Mouse (Mus musculus): ENCODE measurements around the gene Btg4. TPM values are rescaled to one million over a fixed set of nuclear protein-coding genes. Genes with fewer than 3 reads are reported as not detected.
A peak's percentile ranks its signal among the peaks of the same experiment; 100 is the strongest.
"Not testable (repeated sequence)": the region's sequence is repeated elsewhere in the genome, so short reads cannot be mapped to it uniquely, and the experiment has no call there.

Gene Btg4
- polyA plus RNA-seq, 1 experiment from 2014 or later = not detected

DNA sequence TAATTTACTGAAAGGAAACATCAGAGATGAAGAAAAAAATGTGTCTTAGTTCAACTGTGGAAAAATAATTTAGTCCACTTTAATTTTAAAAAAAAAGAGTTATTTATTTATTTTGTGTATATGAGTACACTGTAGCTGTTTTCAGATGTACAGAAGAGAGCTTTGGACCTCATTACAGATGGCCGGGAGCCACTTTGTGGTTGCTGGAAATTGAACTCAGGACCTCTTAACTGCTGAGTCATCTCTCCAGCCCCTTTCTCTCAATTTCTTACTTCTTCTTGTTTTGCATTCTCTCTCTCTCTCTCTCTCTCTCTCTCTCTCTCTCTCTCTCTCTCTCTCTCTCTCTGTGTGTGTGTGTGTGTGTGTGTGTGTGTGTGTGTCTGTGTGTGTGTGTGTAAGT is 78.7 kb downstream of the Btg4 start:
- H3K9me3 ChIP-seq (replicated peaks; ENCODE audit: control insufficient read depth, low read length); H3K9ac ChIP-seq (ENCODE audit: low read depth, low read length); ATAC-seq (replicated peaks; ENCODE audit: insufficient number of reproducible peaks, low FRiP score, low TSS enrichment); H3K4me3 ChIP-seq (ENCODE audit: low read depth, low read length); H3K27ac ChIP-seq (ENCODE audit: low read depth, low read length); H3K27me3 ChIP-seq (ENCODE audit: control insufficient read depth, insufficient read depth, low read length); H3K36me3 ChIP-seq (ENCODE audit: control insufficient read depth, insufficient read depth, low read length); H3K4me1 ChIP-seq (ENCODE audit: control insufficient read depth, insufficient read depth, low read length); H3K4me2 ChIP-seq: not testable (repeated sequence)
- 63% methylated on average over 1 of the region's 1 CpGs for WGBS (ENCODE audit: insufficient replicate concordance)

DNA sequence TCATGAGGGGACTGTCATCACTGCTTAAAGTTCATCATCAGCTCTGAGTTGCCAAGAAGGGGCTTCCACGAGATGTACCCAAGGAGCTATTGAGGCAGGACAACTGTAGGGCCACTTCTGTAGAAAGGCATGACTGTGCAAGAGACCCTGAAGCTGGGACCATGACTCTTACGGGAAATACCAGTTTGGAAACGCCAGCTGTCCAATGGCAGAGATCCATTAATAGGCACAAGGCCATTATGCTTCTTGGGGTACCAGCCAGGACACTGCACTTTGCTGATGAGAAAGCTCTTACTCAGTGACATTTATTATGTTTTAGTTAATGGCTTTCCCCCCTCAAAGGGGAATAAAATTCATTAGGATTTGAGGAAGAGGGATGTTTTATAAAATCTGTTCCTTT is 80.0 kb downstream of the Btg4 start:
- Histone ChIP-seq H3K4me1 (ENCODE audit: control insufficient read depth, insufficient read depth, low read length) (no peaks in the 10 kb centered on the region), H3K9ac (ENCODE audit: low read depth, low read length) (no peak overlapping the region), H3K4me2 (no peak overlapping the region), H3K27me3 (ENCODE audit: control insufficient read depth, insufficient read depth, low read length) (no peaks in the 10 kb centered on the region), H3K36me3 (ENCODE audit: control insufficient read depth, insufficient read depth, low read length) (no peaks in the 10 kb centered on the region), H3K9me3 (replicated peaks; ENCODE audit: control insufficient read depth, low read length) (no peaks in the 10 kb centered on the region), H3K27ac (ENCODE audit: low read depth, low read length) (no peak overlapping the region), H3K4me3 (ENCODE audit: low read depth, low read length) (no peak overlapping the region)
- 76% methylated on average over 3 of the region's 3 CpGs for WGBS (ENCODE audit: insufficient replicate concordance)
- ATAC-seq (replicated peaks; ENCODE audit: insufficient number of reproducible peaks, low FRiP score, low TSS enrichment) = no peak

DNA sequence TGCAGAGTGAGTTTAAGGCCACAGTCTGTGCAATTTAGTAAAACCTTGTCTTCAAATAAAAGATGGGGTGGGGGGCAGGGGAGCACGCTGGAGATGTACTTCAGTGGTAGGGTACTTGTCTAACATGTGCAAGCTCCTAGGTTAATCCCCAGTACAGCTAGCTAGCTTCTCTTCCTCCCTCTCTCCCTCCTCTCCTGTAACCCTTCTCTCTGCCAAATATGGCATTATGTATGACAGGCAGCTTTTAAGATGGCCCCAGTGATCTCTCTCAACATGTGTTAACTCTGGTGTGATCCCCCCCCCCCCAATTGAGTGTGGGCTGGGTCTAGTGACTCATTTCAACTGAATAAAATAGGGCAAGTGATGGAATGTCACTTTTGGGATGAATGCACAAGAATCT is 82.7 kb downstream of the Btg4 start:
- H3K4me3 ChIP-seq (ENCODE audit: low read depth, low read length) = no peak overlapping the region
- H3K4me2 ChIP-seq = no peak overlapping the region
- no peaks in the 10 kb centered on the region for H3K9me3 ChIP-seq (replicated peaks; ENCODE audit: control insufficient read depth, low read length)
- no peaks in the 10 kb centered on the region for H3K4me1 ChIP-seq (ENCODE audit: control insufficient read depth, insufficient read depth, low read length)
- H3K27ac ChIP-seq (ENCODE audit: low read depth, low read length) = no peak overlapping the region
- WGBS (ENCODE audit: insufficient replicate concordance) = 86% methylated on average over 1 of the region's 1 CpGs
- ATAC-seq (replicated peaks; ENCODE audit: insufficient number of reproducible peaks, low FRiP score, low TSS enrichment) = no peak
- no peaks in the 10 kb centered on the region for H3K27me3 ChIP-seq (ENCODE audit: control insufficient read depth, insufficient read depth, low read length)
- H3K9ac ChIP-seq (ENCODE audit: low read depth, low read length) = no peak overlapping the region
- no peaks in the 10 kb centered on the region for H3K36me3 ChIP-seq (ENCODE audit: control insufficient read depth, insufficient read depth, low read length)

GRCm38 (mm10) chr9:51144218-51144617 is 83.5 kb downstream of the Btg4 start:
- no peaks in the 10 kb centered on the region for H3K36me3 ChIP-seq (ENCODE audit: control insufficient read depth, insufficient read depth, low read length)
- no peak overlapping the region for H3K4me2 ChIP-seq
- ATAC-seq (replicated peaks; ENCODE audit: insufficient number of reproducible peaks, low FRiP score, low TSS enrichment) = no peak
- 63% methylated on average over 6 of the region's 6 CpGs for WGBS (ENCODE audit: insufficient replicate concordance)
- no peak overlapping the region for H3K9ac ChIP-seq (ENCODE audit: low read depth, low read length)
- no peak overlapping the region for H3K4me3 ChIP-seq (ENCODE audit: low read depth, low read length)
- no peaks in the 10 kb centered on the region for H3K4me1 ChIP-seq (ENCODE audit: control insufficient read depth, insufficient read depth, low read length)
- no peaks in the 10 kb centered on the region for H3K9me3 ChIP-seq (replicated peaks; ENCODE audit: control insufficient read depth, low read length)
- H3K27me3 ChIP-seq (ENCODE audit: control insufficient read depth, insufficient read depth, low read length) = no peaks in the 10 kb centered on the region
- H3K27ac ChIP-seq (ENCODE audit: low read depth, low read length) = no peak overlapping the region

- no peak overlapping the region for H3K27ac ChIP-seq (ENCODE audit: low read depth, low read length)
- 69% methylated on average over 4 of the region's 4 CpGs for WGBS (ENCODE audit: insufficient replicate concordance)
- H3K27me3 ChIP-seq (ENCODE audit: control insufficient read depth, insufficient read depth, low read length) = peaks cover 8% of the 10 kb centered on the region; the same call in 1 of the 2 replicates
- H3K36me3 ChIP-seq (ENCODE audit: control insufficient read depth, insufficient read depth, low read length) = no peaks in the 10 kb centered on the region
- H3K4me2 ChIP-seq = no peak overlapping the region
- no peaks in the 10 kb centered on the region for H3K4me1 ChIP-seq (ENCODE audit: control insufficient read depth, insufficient read depth, low read length)
- no peak overlapping the region for H3K4me3 ChIP-seq (ENCODE audit: low read depth, low read length)
- no peak for ATAC-seq (replicated peaks; ENCODE audit: insufficient number of reproducible peaks, low FRiP score, low TSS enrichment)
- H3K9ac ChIP-seq (ENCODE audit: low read depth, low read length) = no peak overlapping the region
- H3K9me3 ChIP-seq (replicated peaks; ENCODE audit: control insufficient read depth, low read length) = no peaks in the 10 kb centered on the region
These were observed 85.8 kb downstream of the Btg4 start for GRCm38 (mm10) chr9:51146496-51146895.

GRCm38 (mm10) chr9:51147294-51147693 is 86.6 kb downstream of the Btg4 start:
- Histone ChIP-seq H3K27me3 (ENCODE audit: control insufficient read depth, insufficient read depth, low read length) (peaks cover 10% of the 10 kb centered on the region; the same call in 1 of the 2 replicates), H3K9me3 (replicated peaks; ENCODE audit: control insufficient read depth, low read length) (no peaks in the 10 kb centered on the region), H3K9ac (ENCODE audit: low read depth, low read length) (no peak overlapping the region), H3K4me1 (ENCODE audit: control insufficient read depth, insufficient read depth, low read length) (peaks cover 3% of the 10 kb centered on the region; the same call in 1 of the 2 replicates), H3K27ac (ENCODE audit: low read depth, low read length) (no peak overlapping the region), H3K4me3 (ENCODE audit: low read depth, low read length) (no peak overlapping the region), H3K4me2 (no peak overlapping the region), H3K36me3 (ENCODE audit: control insufficient read depth, insufficient read depth, low read length) (no peaks in the 10 kb centered on the region)
- no peak for ATAC-seq (replicated peaks; ENCODE audit: insufficient number of reproducible peaks, low FRiP score, low TSS enrichment)
- WGBS (ENCODE audit: insufficient replicate concordance) = 77% methylated on average over 5 of the region's 5 CpGs

DNA sequence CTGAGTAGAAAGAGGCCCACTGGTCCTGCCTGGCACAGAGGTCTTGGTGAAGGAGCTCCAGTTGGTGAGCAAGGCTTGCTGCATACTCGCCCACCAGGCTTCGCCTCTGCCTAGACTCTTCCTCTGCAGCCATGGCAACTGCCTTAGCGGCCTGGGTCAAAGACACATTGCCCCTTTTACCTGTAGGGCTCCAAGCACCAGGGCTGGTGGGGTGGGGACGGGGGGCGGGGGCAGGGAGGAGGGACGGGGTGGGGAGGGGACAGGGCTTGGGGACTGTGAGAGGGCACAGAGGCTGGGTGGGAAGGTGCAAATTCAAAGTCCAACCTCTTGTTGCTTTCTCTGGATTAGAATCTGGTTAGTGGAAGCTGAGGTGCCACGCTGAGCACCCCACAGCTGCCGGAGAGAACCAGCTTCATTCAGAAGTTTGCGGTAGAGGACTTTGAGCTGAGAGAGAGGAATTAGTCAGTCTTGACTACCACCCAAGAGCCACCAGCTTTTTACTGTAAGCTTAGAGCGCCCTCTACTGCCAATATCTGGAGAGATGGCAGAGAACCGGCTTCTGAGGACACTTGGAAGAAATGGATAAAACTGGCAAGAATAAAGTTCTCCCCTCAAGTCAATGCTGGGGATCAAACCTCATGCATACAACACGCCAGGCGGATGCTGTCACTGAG is 91.5 kb downstream of the Btg4 start:
- Histone ChIP-seq H3K27ac (ENCODE audit: low read depth, low read length) (no peak overlapping the region), H3K4me3 (ENCODE audit: low read depth, low read length) (no peak overlapping the region), H3K9me3 (replicated peaks; ENCODE audit: control insufficient read depth, low read length) (no peaks in the 10 kb centered on the region), H3K36me3 (ENCODE audit: control insufficient read depth, insufficient read depth, low read length) (no peaks in the 10 kb centered on the region), H3K4me1 (ENCODE audit: control insufficient read depth, insufficient read depth, low read length) (peaks cover 3% of the 10 kb centered on the region; the same call in 1 of the 2 replicates), H3K4me2 (peak overlapping the region; percentile 30), H3K9ac (ENCODE audit: low read depth, low read length) (no peak overlapping the region), H3K27me3 (ENCODE audit: control insufficient read depth, insufficient read depth, low read length) (peaks cover 10% of the 10 kb centered on the region)
- WGBS (ENCODE audit: insufficient replicate concordance) = 17% methylated on average over 11 of the region's 13 CpGs
- no peak for ATAC-seq (replicated peaks; ENCODE audit: insufficient number of reproducible peaks, low FRiP score, low TSS enrichment)

- Histone ChIP-seq H3K27ac (ENCODE audit: low read depth, low read length) (no peak overlapping the region), H3K4me2 (no peak overlapping the region), H3K4me1 (ENCODE audit: control insufficient read depth, insufficient read depth, low read length) (no peaks in the 10 kb centered on the region), H3K27me3 (ENCODE audit: control insufficient read depth, insufficient read depth, low read length) (peaks cover 6% of the 10 kb centered on the region), H3K36me3 (ENCODE audit: control insufficient read depth, insufficient read depth, low read length) (no peaks in the 10 kb centered on the region), H3K4me3 (ENCODE audit: low read depth, low read length) (no peak overlapping the region), H3K9ac (ENCODE audit: low read depth, low read length) (no peak overlapping the region), H3K9me3 (replicated peaks; ENCODE audit: control insufficient read depth, low read length) (no peaks in the 10 kb centered on the region)
- ATAC-seq (replicated peaks; ENCODE audit: insufficient number of reproducible peaks, low FRiP score, low TSS enrichment) = no peak
- 29% methylated on average over 4 of the region's 4 CpGs for WGBS (ENCODE audit: insufficient replicate concordance)
These were observed 101.2 kb downstream of the Btg4 start for GRCm38 (mm10) chr9:51161771-51162388.

DNA sequence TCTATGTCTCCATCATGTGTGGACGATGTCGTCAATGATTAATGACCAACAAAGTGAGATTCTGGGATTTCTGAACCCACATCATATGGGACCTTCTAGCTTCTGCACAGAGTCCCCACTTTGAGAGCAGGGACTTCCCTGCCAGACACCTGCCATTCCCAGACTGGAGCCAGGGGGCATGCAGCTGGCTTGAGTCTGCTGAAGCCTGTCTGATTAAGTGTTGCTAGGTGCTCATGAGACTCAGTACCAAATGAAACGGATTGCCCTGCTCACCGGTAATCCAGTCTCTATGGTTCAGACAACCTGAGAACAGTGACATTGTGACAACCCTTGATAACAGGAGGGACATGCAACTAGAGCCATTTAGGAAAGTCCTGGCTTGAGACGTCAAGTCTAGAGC is 103.3 kb downstream of the Btg4 start:
- no peaks in the 10 kb centered on the region for H3K4me1 ChIP-seq (ENCODE audit: control insufficient read depth, insufficient read depth, low read length)
- H3K27ac ChIP-seq (ENCODE audit: low read depth, low read length) = no peak overlapping the region
- H3K9me3 ChIP-seq (replicated peaks; ENCODE audit: control insufficient read depth, low read length) = no peaks in the 10 kb centered on the region
- 62% methylated on average over 5 of the region's 5 CpGs for WGBS (ENCODE audit: insufficient replicate concordance)
- ATAC-seq (replicated peaks; ENCODE audit: insufficient number of reproducible peaks, low FRiP score, low TSS enrichment) = no peak
- no peak overlapping the region for H3K4me3 ChIP-seq (ENCODE audit: low read depth, low read length)
- peaks cover 6% of the 10 kb centered on the region for H3K27me3 ChIP-seq (ENCODE audit: control insufficient read depth, insufficient read depth, low read length)
- H3K4me2 ChIP-seq = no peak overlapping the region
- H3K36me3 ChIP-seq (ENCODE audit: control insufficient read depth, insufficient read depth, low read length) = no peaks in the 10 kb centered on the region
- H3K9ac ChIP-seq (ENCODE audit: low read depth, low read length) = no peak overlapping the region

Data from heart, embryonic 11.5 days (tissue).